Mouse (Mus musculus): ENCODE measurements around the gene Rela. TPM values are rescaled to one million over a fixed set of nuclear protein-coding genes. Genes with fewer than 3 reads are reported as not detected.

The Rela gene
- polyA plus RNA-seq, 1 experiment from 2014 or later = 37.0 TPM

DNA sequence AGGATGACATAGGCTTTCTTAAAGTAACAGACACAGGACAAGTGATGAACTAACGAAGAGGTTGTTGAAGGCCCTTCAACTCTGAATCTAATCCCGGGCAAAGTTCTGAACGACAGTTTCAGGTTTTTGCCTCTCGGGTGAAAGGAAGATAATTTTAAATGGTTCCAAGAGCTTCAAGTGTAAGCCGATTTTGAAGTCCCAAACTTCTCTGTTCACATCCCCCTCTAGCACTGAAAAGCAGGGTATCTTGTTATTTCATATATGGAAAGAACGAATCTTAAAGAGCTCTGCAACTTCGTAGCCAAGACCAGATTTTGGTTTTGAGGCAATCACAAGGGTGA, 51.8 kb downstream of the Rela start:
- H3K27ac ChIP-seq (ENCODE audit: low read length) = peak overlapping the region; percentile 73
- no peak for ATAC-seq
- no peaks in the 10 kb centered on the region for H3K27me3 ChIP-seq (replicated peaks; ENCODE audit: control insufficient read depth, insufficient read depth, low read length)
- no peaks in the 10 kb centered on the region for H3K9me3 ChIP-seq (ENCODE audit: control insufficient read depth, low read length)
- peak overlapping the region; percentile 73 for H3K9ac ChIP-seq (replicated peaks; ENCODE audit: low read depth, low read length)
- WGBS = under 1% methylated on average over 7 of the region's 7 CpGs
- H3K4me1 ChIP-seq (replicated peaks; ENCODE audit: control insufficient read depth, insufficient read depth, low read length) = peaks cover 49% of the 10 kb centered on the region
- H3K4me3 ChIP-seq (replicated peaks; ENCODE audit: low read length) = peak overlapping the region; percentile 85
- H3K4me2 ChIP-seq (ENCODE audit: low read length) = peak overlapping the region; percentile 99
- peaks cover 10% of the 10 kb centered on the region for H3K36me3 ChIP-seq (ENCODE audit: control insufficient read depth, insufficient read depth)

DNA sequence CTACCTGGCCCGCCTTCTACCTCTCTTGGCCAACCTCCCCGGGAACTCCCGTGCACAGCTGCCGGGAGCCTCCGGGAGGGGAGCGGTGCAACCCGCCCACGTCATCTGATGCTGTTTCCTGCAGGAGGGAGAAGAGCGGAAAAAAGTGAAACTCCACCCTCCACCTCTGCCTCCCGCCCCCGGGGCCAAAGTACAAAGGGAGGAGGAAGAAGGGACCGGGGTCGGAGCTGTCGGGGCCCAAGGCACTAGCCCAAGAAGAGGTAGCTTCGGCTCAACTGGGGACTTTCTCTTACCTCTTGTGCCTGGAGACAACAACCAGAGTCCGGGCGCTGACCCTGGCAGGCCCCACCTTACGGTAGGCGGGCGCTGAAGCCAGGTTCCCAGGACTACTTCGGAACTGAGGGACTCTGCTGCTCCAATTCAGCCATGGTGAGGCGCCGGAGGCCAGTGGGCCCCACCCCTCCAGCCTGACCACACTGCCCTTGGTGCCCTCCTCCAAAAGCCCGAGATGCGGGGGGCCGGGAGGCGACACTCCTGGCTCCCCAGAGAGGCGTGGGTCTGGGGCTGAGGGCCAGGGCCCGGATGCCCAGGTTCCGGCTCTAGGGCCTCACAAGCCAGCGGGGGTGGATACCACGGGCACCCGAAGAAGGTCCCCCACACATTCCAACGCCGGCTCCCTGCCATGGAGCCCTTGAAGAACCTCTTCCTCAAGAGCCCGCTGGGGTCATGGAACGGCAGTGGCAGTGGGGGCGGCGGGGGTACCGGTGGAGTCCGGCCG, 52.5 kb downstream of the Rela start:
- WGBS = 11% methylated on average over 42 of the region's 42 CpGs
- Histone ChIP-seq H3K4me3 (replicated peaks; ENCODE audit: low read length) (peak overlapping the region; percentile 85), H3K4me1 (replicated peaks; ENCODE audit: control insufficient read depth, insufficient read depth, low read length) (peaks cover 49% of the 10 kb centered on the region), H3K9ac (replicated peaks; ENCODE audit: low read depth, low read length) (peak overlapping the region; percentile 73), H3K27ac (ENCODE audit: low read length) (peak overlapping the region; percentile 73), H3K27me3 (replicated peaks; ENCODE audit: control insufficient read depth, insufficient read depth, low read length) (no peaks in the 10 kb centered on the region), H3K9me3 (ENCODE audit: control insufficient read depth, low read length) (no peaks in the 10 kb centered on the region), H3K36me3 (ENCODE audit: control insufficient read depth, insufficient read depth) (peaks cover 4% of the 10 kb centered on the region), H3K4me2 (ENCODE audit: low read length) (peak overlapping the region; percentile 99)
- no peak for ATAC-seq

DNA sequence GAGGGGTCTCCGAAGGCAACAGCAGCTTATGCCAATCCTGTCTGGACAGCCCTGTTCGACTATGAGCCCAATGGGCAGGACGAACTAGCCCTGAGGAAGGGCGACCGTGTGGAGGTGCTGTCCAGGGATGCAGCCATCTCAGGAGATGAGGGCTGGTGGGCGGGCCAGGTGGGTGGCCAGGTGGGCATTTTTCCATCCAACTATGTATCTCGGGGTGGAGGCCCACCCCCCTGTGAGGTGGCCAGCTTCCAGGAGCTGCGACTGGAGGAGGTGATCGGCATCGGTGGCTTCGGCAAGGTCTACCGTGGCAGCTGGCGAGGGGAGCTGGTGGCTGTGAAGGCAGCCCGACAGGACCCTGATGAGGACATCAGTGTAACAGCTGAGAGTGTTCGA, 53.1 kb downstream of the Rela start:
- no peaks in the 10 kb centered on the region for H3K9me3 ChIP-seq (ENCODE audit: control insufficient read depth, low read length)

DNA sequence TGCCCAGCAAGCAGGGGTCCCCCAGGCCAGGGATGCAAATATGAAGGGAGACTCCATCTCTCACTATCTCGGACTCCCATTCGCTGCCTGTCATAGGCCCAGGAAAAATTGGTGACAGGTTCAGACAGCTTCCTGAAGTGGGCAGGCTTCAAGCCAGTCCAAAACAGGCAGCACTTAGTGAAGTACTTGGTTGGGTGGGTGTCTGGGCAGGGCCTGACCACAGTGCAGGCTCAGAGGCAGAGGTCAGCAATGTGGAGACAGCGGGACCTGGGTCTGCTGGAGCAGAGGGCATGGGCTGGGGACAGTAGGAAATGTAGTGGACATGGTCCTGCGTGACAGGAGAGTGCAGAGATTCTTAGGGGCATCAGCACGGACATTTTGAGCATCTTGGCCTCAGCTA, 54.3 kb downstream of the Rela start:
- Histone ChIP-seq H3K27ac (ENCODE audit: low read length) (no peak overlapping the region), H3K4me2 (ENCODE audit: low read length) (no peak overlapping the region), H3K4me3 (replicated peaks; ENCODE audit: low read length) (no peak overlapping the region), H3K4me1 (replicated peaks; ENCODE audit: control insufficient read depth, insufficient read depth, low read length) (peaks cover 56% of the 10 kb centered on the region), H3K9me3 (ENCODE audit: control insufficient read depth, low read length) (no peaks in the 10 kb centered on the region), H3K36me3 (ENCODE audit: control insufficient read depth, insufficient read depth) (no peaks in the 10 kb centered on the region), H3K9ac (replicated peaks; ENCODE audit: low read depth, low read length) (0 out of 2 replicates have a peak overlapping the region, but pooled peaks have one; percentile 10), H3K27me3 (replicated peaks; ENCODE audit: control insufficient read depth, insufficient read depth, low read length) (no peaks in the 10 kb centered on the region)
- 88% methylated on average over 5 of the region's 5 CpGs for WGBS
- ATAC-seq = no peak

More for the DNA sequence above, 53.1 kb downstream of the Rela start:
- 73% methylated on average over 15 of the region's 15 CpGs for WGBS
- Histone ChIP-seq H3K4me2 (ENCODE audit: low read length) (peak overlapping the region; percentile 99), H3K27me3 (replicated peaks; ENCODE audit: control insufficient read depth, insufficient read depth, low read length) (no peaks in the 10 kb centered on the region), H3K4me1 (replicated peaks; ENCODE audit: control insufficient read depth, insufficient read depth, low read length) (peaks cover 49% of the 10 kb centered on the region), H3K4me3 (replicated peaks; ENCODE audit: low read length) (peak overlapping the region; percentile 85), H3K9ac (replicated peaks; ENCODE audit: low read depth, low read length) (peak overlapping the region; percentile 73), H3K27ac (ENCODE audit: low read length) (no peak overlapping the region), H3K36me3 (ENCODE audit: control insufficient read depth, insufficient read depth) (no peaks in the 10 kb centered on the region; the same call in 1 of the 2 replicates)
- no peak for ATAC-seq

DNA sequence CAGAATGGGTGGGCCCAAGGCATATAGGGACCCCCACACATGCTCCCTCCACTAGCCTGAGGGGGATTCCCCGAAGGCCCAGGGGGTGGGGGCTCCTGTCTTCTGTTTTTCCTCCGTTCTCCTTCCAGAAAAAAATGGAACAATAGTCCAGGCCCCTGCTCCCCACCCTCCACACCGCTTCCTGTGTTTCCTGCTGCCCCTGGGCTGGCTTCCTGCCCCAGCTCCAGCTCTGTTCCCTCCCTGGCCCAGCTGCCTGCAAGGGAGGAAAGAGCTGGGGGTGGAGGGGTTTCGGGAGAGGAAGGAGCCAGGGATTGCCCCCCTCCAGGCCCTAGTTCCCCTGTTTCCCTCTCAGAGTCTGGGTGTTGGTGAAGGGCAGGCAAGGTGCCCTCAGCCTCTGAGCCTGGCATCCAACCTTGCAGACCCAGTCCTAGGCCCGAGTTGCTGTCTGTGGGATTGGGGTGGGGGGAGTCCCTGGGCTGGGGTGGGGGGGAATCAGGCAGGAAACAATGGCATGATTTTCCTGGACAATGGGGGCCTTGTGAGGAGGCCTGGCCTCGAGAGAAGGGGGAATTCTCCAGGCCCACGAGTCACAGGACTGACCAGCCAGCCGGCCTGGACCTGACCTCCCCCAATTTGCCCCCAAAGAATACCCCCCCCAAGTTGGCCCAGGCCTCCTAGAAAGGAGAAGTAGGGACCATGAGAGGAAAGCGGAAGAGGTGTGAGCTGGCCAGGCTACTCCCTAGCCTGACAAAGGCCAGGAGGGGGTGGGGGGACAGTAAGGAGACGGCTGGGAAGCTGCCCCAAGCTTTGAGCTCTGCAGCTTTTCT, 55.0 kb downstream of the Rela start:
- 67% methylated on average over 10 of the region's 10 CpGs for WGBS
- peaks cover 52% of the 10 kb centered on the region for H3K4me1 ChIP-seq (replicated peaks; ENCODE audit: control insufficient read depth, insufficient read depth, low read length)
- no peak overlapping the region for H3K4me3 ChIP-seq (replicated peaks; ENCODE audit: low read length)

DNA sequence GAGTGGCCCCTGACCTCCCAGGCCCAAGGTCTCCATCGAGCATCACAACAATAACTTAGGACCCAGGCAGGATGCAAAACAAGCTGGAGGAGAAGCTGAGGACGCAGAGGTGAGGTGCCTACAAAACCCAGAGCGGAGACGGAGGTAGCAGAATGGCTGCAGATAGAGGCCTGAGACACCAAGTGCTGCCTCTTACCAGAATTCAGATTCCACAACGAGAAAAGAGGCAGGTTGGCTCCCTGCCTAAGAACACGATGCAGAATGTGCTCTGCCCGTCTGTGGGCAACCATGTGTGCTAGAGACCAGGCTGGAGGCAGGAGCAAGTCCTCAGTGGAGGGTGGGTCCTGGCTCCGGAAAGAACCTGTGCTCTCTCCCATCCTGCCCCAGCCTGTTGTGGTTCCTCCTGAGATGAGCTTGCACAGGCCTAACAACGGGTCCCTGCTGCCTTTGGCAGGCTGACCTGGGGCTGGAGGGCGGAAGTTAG, 55.7 kb downstream of the Rela start:
- 76% methylated on average over 10 of the region's 10 CpGs for WGBS
- Histone ChIP-seq H3K27ac (ENCODE audit: low read length) (no peak overlapping the region), H3K9ac (replicated peaks; ENCODE audit: low read depth, low read length) (no peak overlapping the region), H3K4me1 (replicated peaks; ENCODE audit: control insufficient read depth, insufficient read depth, low read length) (peaks cover 46% of the 10 kb centered on the region), H3K27me3 (replicated peaks; ENCODE audit: control insufficient read depth, insufficient read depth, low read length) (no peaks in the 10 kb centered on the region), H3K36me3 (ENCODE audit: control insufficient read depth, insufficient read depth) (peaks cover 12% of the 10 kb centered on the region), H3K4me3 (replicated peaks; ENCODE audit: low read length) (no peak overlapping the region), H3K9me3 (ENCODE audit: control insufficient read depth, low read length) (no peaks in the 10 kb centered on the region), H3K4me2 (ENCODE audit: low read length) (no peak overlapping the region; the same call in 1 of the 2 replicates)
- ATAC-seq = no peak

More for the DNA sequence above, 55.0 kb downstream of the Rela start:
- Histone ChIP-seq H3K36me3 (ENCODE audit: control insufficient read depth, insufficient read depth) (peaks cover 6% of the 10 kb centered on the region; the same call in 1 of the 2 replicates), H3K9ac (replicated peaks; ENCODE audit: low read depth, low read length) (0 out of 2 replicates have a peak overlapping the region, but pooled peaks have one; percentile 10), H3K27me3 (replicated peaks; ENCODE audit: control insufficient read depth, insufficient read depth, low read length) (no peaks in the 10 kb centered on the region), H3K4me2 (ENCODE audit: low read length) (no peak overlapping the region), H3K27ac (ENCODE audit: low read length) (no peak overlapping the region), H3K9me3 (ENCODE audit: control insufficient read depth, low read length) (no peaks in the 10 kb centered on the region)
- ATAC-seq = no peak

DNA sequence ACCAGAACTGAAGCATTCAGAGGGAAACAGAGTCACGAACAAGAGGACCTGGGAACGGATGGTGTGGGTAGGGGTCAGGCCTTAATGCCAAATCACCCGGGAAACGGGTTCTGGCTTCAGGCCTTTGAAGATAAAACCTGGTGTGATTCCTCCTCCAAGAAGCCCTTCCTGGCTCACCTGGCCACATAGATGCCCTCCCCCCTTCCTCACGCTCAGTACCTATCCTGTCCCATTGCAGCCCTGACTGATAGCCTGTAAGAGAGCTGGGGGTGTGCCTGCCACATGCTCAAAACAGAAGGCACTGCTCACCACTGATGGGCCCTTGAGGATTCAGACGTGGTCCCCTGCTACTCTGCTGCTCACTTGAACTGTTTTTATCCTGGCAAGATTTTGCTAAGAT, 56.5 kb downstream of the Rela start:
- Histone ChIP-seq H3K4me1 (replicated peaks; ENCODE audit: control insufficient read depth, insufficient read depth, low read length) (peaks cover 44% of the 10 kb centered on the region), H3K9me3 (ENCODE audit: control insufficient read depth, low read length) (no peaks in the 10 kb centered on the region), H3K9ac (replicated peaks; ENCODE audit: low read depth, low read length) (no peak overlapping the region), H3K27ac (ENCODE audit: low read length) (no peak overlapping the region), H3K36me3 (ENCODE audit: control insufficient read depth, insufficient read depth) (peaks cover 19% of the 10 kb centered on the region), H3K27me3 (replicated peaks; ENCODE audit: control insufficient read depth, insufficient read depth, low read length) (no peaks in the 10 kb centered on the region), H3K4me3 (replicated peaks; ENCODE audit: low read length) (no peak overlapping the region), H3K4me2 (ENCODE audit: low read length) (no peak overlapping the region)
- WGBS = 91% methylated on average over 6 of the region's 6 CpGs
- ATAC-seq = no peak

DNA sequence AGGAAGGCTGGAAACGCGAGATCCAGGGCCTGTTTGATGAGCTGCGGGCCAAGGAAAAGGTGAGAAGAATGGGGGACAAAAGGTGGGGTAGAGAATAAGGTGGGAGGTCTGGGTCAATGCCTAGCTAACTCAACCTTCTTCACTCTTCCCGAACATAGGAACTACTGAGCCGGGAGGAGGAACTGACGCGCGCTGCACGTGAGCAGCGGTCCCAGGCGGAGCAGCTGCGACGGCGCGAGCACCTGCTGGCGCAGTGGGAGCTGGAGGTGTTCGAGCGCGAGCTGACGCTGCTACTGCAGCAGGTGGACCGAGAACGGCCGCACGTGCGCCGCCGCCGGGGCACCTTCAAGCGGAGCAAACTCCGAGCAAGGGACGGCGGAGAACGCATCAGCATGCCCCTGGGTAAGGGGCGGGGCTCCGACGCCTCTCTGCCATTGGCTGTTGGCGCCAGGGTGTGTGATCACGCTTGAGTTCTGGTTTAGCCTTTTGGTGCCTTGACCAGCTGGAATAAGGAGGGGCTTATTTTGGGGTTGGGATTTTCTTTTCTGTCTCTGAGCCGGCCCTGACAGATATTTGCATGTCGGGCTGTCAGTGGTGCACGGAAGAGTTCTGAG, 58.7 kb downstream of the Rela start:
- Histone ChIP-seq H3K36me3 (ENCODE audit: control insufficient read depth, insufficient read depth) (peaks cover 26% of the 10 kb centered on the region), H3K27me3 (replicated peaks; ENCODE audit: control insufficient read depth, insufficient read depth, low read length) (no peaks in the 10 kb centered on the region), H3K4me2 (ENCODE audit: low read length) (peak overlapping the region; percentile 57), H3K4me1 (replicated peaks; ENCODE audit: control insufficient read depth, insufficient read depth, low read length) (peaks cover 27% of the 10 kb centered on the region), H3K27ac (ENCODE audit: low read length) (no peak overlapping the region), H3K9me3 (ENCODE audit: control insufficient read depth, low read length) (no peaks in the 10 kb centered on the region), H3K9ac (replicated peaks; ENCODE audit: low read depth, low read length) (peak overlapping the region; percentile 52), H3K4me3 (replicated peaks; ENCODE audit: low read length) (peak overlapping the region; percentile 42)
- peak; percentile 57 for ATAC-seq
- WGBS = 9% methylated on average over 41 of the region's 41 CpGs

All from forebrain, embryonic 16.5 days (tissue).